Mouse (Mus musculus) limb, embryonic 13.5 days (tissue): ENCODE results near the gene Hoxd9. TPM values are rescaled to one million over a fixed set of nuclear protein-coding genes. Genes with fewer than 3 reads are reported as not detected.

Source experiments
- ATAC-seq: fragments of 200-750 bp; cut with Nextera tagmentation; 2 replicates; pipeline ENCODE4 v1.8.0; 2017; ENCODE audit warnings: low read depth, moderate number of reproducible peaks, moderate TSS enrichment; ENCODE audit not compliant: low FRiP score
- H3K27ac ChIP-seq: fragments of 300-500 bp; sonication (generic); 2 replicates; pipeline ENCODE4 v1.5.1; 2015; ENCODE audit warnings: inconsistent platforms, mild to moderate bottlenecking, moderate library complexity
- H3K27me3 ChIP-seq: fragments of 300-500 bp; sonication (generic); 2 replicates; pipeline ENCODE4 v1.6.1; 2015; ENCODE audit warnings: mild to moderate bottlenecking, inconsistent platforms
- H3K36me3 ChIP-seq: fragments of 300-500 bp; sonication (generic); 2 replicates; pipeline ENCODE4 v1.6.1; 2015; ENCODE audit warnings: inconsistent platforms, mild to moderate bottlenecking, moderate library complexity
- H3K4me1 ChIP-seq: fragments of 300-500 bp; sonication (generic); 2 replicates; pipeline ENCODE4 v1.6.1; 2015; ENCODE audit warnings: inconsistent platforms
- H3K4me2 ChIP-seq: fragments of 300-500 bp; sonication (generic); replicated peaks from 2 replicates; pipeline ENCODE4 v1.6.1; 2015; ENCODE audit warnings: inconsistent platforms, mild to moderate bottlenecking, moderate library complexity
- H3K4me3 ChIP-seq: fragments of 300-500 bp; sonication (generic); 2 replicates; pipeline ENCODE4 v1.5.1; 2015; ENCODE audit warnings: moderate library complexity, mild to moderate bottlenecking, inconsistent platforms
- H3K9ac ChIP-seq: fragments of 300-500 bp; sonication (generic); 2 replicates; pipeline ENCODE4 v1.6.1; 2015; ENCODE audit warnings: mild to moderate bottlenecking, inconsistent platforms
- H3K9me3 ChIP-seq: fragments of 300-500 bp; sonication (generic); 2 replicates; pipeline ENCODE4 v1.6.1; 2016; ENCODE audit warnings: inconsistent platforms
- WGBS: fragments of 180-500 bp; shearing (Covaris S2); methylation state at CpG from one replicate; pipeline ENCODE4 v1.1.7; 2015; 5-methylcytosine and 5-hydroxymethylcytosine counted together
- polyA plus RNA-seq: library from polyadenylated mRNA; unstranded; fragments of >200 nt; fragmentation: Nextera tagmentation; extraction: Ambion mirVana; gene quantifications from 2 replicates; pipeline ENCODE4 v1.2.1, GENCODE M21; 2015

The Hoxd9 gene
- polyA plus RNA-seq, 1 experiment from 2014 or later: 10.9 TPM

DNA sequence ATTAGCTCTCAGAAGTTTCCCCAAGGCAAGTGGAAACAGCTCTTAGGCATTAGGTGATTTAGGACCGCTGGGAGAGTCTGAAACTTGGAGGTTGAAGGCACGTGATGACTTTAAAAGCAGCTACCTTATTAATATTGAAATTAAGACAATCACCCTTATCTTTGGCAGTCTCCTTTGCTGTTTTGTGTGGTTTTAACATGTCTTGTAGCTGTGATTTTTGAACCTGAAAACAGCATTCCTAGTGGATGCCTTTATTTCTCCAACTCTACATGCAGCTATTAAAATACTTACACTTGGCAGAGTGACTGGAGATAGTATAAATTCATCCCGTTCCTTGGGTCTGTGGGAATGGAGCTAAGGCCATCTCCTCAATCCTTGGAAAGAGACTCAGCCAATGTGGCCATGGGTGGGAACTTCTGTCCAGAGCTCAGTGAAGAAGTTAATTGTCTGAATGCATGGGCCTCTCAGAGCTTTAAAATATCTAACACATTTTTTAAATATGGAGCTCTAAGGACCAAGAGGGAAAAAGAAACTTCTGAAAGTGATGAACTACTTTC, 26.8 kb upstream of the Hoxd9 start:
- 7% methylated on average over 3 of the region's 3 CpGs for WGBS
- Histone ChIP-seq H3K4me2 (peak overlapping the region; percentile 75), H3K36me3 (peaks cover 7% of the 10 kb centered on the region; the same call in 1 of the 2 replicates), H3K9ac (peak overlapping the region; percentile 97), H3K27me3 (peaks cover 55% of the 10 kb centered on the region), H3K4me3 (peak overlapping the region; percentile 79), H3K27ac (peak overlapping the region; percentile 61; the same call in 1 of the 2 replicates), H3K4me1 (peaks cover 28% of the 10 kb centered on the region), H3K9me3 (no peaks in the 10 kb centered on the region)
- no peak for ATAC-seq

DNA sequence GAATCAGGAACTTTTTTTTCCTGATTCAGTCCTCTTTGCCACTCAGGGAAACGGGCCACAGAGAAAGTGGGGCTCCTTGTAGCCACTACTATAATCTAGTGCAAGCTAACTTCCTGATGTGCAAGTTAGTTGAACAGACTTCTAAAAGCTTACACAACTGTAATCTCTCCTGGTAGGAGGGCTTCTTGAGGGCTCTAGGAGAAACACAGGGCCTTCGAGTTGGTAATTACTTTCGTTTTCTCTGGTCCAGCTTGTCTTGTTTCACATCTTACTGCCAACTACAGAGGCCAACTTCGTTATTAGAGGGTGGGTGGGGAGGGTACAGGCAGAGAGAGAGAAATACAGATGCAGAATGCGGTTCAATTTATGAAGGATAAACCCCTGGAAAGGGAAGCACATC, 25.7 kb upstream of the Hoxd9 start:
- peak overlapping the region; percentile 97 for H3K9ac ChIP-seq
- 15% methylated on average over 5 of the region's 5 CpGs for WGBS
- peak overlapping the region; percentile 75 for H3K4me2 ChIP-seq

DNA sequence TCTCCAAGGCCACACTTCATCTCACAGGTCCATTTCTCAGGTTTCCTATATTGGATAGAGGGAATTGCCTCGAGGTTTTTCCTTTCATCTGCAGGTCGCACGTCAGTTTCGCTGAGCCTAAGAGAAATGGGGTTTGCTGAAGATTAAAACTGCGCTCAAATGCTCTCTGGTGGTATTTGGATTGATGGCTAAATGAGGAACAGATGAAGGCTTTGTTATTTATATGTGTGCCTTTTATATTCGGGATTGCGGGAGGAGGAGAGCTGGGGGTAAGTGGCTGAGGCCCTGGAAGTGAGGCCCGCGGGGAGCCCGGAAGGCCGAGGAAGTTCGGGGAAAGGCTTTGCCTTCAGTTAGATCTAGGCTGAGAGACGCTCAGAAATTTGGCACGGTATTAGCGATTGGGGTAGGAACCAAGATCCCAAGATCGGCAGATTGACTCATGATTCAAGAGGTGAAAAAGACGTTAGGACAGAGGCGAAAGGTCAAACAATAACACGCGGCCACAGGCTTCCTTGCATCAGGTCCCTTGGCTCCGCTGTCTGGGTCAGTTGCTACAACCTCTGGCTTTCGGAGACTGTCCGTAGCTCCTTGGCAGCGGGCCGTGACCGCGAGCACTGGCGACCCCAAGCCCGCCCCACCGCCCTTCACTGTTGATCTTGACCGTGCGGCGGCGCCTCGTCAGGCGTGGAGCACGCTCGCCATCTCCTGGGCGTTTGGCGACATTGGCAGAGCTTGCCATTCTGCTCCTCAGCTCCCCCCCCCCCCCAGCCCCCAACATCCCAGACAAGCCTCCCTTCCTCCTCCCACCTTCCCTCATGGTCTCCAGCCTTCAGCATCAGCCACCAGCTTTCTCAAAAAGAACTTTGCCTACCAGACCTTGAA, 24.8 kb upstream of the Hoxd9 start:
- Histone ChIP-seq H3K4me3 (peak overlapping the region; percentile 79), H3K9me3 (no peaks in the 10 kb centered on the region), H3K4me2 (peak overlapping the region; percentile 75), H3K36me3 (peaks cover 7% of the 10 kb centered on the region; the same call in 1 of the 2 replicates), H3K27me3 (peaks cover 57% of the 10 kb centered on the region), H3K9ac (peak overlapping the region; percentile 99), H3K27ac (peak overlapping the region; percentile 97), H3K4me1 (peaks cover 28% of the 10 kb centered on the region)
- 2% methylated on average over 40 of the region's 40 CpGs for WGBS
- peak; percentile 32; the same call in 1 of the 2 replicates for ATAC-seq

More for the DNA sequence above, 25.7 kb upstream of the Hoxd9 start:
- H3K36me3 ChIP-seq: peaks cover 7% of the 10 kb centered on the region; the same call in 1 of the 2 replicates
- H3K9me3 ChIP-seq: no peaks in the 10 kb centered on the region
- H3K27me3 ChIP-seq: peaks cover 57% of the 10 kb centered on the region
- H3K4me1 ChIP-seq: peaks cover 28% of the 10 kb centered on the region
- peak overlapping the region; percentile 79 for H3K4me3 ChIP-seq
- H3K27ac ChIP-seq: peak overlapping the region; percentile 97
- ATAC-seq: no peak

DNA sequence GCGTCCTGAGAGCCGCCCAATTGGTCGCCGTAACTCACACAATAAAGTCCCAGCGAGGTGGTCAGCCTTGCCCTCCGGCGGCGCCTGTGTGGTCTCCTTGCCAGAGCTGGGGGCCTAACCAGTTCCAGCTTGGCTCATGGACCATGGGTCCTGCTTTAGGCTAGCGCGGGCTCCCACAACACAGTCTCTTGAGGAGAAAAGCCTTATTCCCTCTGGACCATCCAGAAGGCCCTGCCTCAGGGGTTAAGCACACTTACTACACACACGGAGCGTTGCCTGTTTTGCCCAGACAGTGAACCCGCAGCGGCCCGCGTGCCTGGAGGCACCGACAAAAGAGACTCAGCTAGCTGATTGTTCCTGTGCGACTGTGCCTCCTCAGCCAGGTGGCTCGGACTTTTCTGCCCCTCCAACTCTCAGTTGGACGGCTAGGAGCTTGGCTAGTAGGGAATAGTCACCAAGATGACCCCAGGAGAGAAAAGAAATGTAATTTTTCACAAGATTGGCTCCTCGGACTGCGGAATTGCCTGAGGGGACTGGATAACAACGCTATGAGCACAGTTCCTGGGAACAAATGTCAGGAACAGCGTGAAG, 23.6 kb upstream of the Hoxd9 start:
- H3K9me3 ChIP-seq: no peaks in the 10 kb centered on the region
- H3K36me3 ChIP-seq: peaks cover 7% of the 10 kb centered on the region; the same call in 1 of the 2 replicates
- 6% methylated on average over 24 of the region's 24 CpGs for WGBS
- peaks cover 29% of the 10 kb centered on the region for H3K4me1 ChIP-seq
- peak overlapping the region; percentile 97 for H3K27ac ChIP-seq
- ATAC-seq: 0 out of 2 replicates have a peak, but pooled peaks have one; percentile 10
- H3K27me3 ChIP-seq: peaks cover 57% of the 10 kb centered on the region
- peak overlapping the region; percentile 75 for H3K4me2 ChIP-seq
- H3K9ac ChIP-seq: peak overlapping the region; percentile 99
- peak overlapping the region; percentile 79 for H3K4me3 ChIP-seq

DNA sequence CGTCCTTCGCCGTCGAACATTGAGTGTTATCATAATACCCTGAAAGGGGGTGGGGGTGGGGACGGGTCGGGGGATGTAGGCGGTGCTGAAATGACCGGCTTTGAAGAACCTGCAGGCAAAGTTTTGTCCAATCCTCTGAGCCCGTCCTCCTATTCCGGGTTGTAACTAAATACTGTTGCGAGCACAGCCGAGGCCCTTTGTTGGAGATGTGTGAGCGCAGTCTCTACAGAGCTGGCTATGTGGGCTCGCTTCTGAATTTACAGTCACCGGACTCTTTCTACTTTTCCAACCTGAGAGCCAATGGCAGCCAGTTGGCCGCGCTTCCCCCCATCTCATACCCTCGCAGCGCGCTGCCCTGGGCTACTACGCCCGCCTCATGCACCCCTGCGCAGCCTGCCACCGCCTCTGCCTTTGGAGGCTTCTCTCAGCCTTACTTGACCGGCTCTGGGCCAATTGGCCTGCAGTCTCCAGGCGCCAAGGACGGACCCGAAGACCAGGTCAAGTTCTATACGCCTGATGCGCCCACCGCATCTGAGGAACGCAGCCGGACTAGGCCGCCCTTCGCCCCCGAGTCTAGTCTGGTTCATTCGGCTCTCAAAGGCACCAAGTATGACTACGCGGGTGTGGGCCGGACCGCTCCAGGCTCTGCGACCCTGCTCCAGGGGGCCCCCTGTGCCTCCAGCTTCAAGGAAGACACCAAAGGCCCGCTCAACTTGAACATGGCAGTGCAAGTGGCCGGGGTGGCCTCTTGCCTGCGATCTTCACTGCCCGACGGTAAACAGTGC, 22.5 kb upstream of the Hoxd9 start, which contains the start of gene Hoxd12:
Gene Hoxd12 (plus strand): TSS at position 133 of the 785 bp plus-strand sequence.
- peaks cover 32% of the 10 kb centered on the region for H3K4me1 ChIP-seq
- H3K4me2 ChIP-seq: peak within 1 kb of the TSS; percentile 75
- peak within 1 kb of the TSS; percentile 97 for H3K27ac ChIP-seq
- H3K9ac ChIP-seq: peak within 1 kb of the TSS; percentile 99
- H3K36me3 ChIP-seq: peaks cover 4% of the 10 kb centered on the region; the same call in 1 of the 2 replicates
- peak; percentile 74 for ATAC-seq
- peaks cover 58% of the 10 kb centered on the region for H3K27me3 ChIP-seq
- no peaks in the 10 kb centered on the region for H3K9me3 ChIP-seq
- WGBS: 2% methylated on average over 47 of the region's 47 CpGs
- peak within 1 kb of the TSS; percentile 79 for H3K4me3 ChIP-seq

DNA sequence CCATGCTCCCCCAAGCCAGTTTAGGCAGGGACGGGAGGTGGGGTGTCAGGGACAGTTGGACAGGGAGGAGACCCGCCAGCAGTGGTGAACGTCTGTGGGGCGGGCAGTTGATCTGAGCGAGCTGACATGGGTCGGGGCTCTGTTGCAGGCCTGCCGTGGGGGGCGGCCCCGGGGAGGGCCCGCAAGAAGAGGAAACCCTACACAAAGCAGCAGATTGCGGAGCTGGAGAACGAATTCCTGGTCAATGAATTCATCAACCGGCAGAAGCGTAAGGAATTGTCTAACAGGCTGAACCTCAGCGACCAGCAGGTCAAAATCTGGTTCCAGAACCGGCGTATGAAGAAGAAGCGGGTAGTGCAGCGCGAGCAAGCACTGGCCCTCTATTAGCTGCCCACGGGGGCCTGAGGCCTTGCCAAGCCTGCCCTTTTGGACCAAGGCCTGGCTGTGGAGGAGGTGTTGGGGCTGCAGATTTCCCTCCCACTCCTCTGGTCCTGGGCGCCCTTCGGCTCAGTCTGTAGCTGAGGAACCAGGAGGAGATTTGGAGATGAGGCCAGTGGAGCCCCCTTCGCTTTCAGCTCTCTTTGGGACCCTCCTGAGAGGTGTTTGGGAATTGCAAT, 21.8 kb upstream of the Hoxd9 start:
- peak overlapping the region; percentile 79 for H3K4me3 ChIP-seq
- H3K36me3 ChIP-seq: peaks cover under 1% of the 10 kb centered on the region; the same call in 1 of the 2 replicates
- H3K9ac ChIP-seq: peak overlapping the region; percentile 99
- H3K9me3 ChIP-seq: no peaks in the 10 kb centered on the region
- peaks cover 32% of the 10 kb centered on the region for H3K4me1 ChIP-seq
- peaks cover 61% of the 10 kb centered on the region for H3K27me3 ChIP-seq
- 10% methylated on average over 24 of the region's 24 CpGs for WGBS
- ATAC-seq: no peak
- peak overlapping the region; percentile 75 for H3K4me2 ChIP-seq
- peak overlapping the region; percentile 97 for H3K27ac ChIP-seq

DNA sequence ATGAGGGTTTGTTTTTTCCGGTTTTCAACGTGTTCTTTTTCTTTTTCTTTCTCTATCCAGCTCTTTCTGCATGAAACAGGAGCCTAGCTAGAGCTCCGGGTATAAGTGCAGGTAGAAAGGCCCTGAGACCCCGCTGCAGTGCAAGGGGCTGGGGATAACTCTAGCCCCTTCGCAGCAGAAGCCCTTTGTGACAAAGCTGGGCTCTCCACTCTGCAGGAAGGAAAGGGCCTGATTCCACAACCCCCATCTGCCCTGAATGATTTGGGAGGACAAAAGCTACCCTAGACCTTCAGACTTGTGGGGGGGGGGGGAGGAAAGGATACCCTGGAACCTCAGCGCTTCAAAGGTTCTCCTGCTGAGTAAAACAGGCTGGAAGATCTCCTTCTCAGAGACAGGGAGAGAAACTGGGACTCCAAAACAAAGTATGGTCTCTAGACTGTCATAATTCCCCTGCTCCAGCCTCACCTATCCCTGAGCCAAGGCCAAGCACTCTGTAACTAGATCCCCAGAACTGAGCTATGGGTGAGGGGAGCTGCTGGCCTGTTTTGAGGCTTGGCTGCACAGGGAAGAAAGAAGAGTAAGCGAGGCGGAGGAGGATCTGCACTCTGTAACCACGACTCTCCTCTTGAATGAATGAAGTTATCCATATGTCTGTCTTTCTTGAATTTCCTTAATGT, 21.0 kb upstream of the Hoxd9 start:
- WGBS: 14% methylated on average over 9 of the region's 9 CpGs
- no peaks in the 10 kb centered on the region for H3K9me3 ChIP-seq
- H3K27me3 ChIP-seq: peaks cover 65% of the 10 kb centered on the region
- peak overlapping the region; percentile 75 for H3K4me2 ChIP-seq
- H3K27ac ChIP-seq: peak overlapping the region; percentile 97
- no peak for ATAC-seq
- peak overlapping the region; percentile 99 for H3K9ac ChIP-seq
- H3K4me3 ChIP-seq: peak overlapping the region; percentile 79
- H3K4me1 ChIP-seq: peaks cover 32% of the 10 kb centered on the region
- H3K36me3 ChIP-seq: no peaks in the 10 kb centered on the region

DNA sequence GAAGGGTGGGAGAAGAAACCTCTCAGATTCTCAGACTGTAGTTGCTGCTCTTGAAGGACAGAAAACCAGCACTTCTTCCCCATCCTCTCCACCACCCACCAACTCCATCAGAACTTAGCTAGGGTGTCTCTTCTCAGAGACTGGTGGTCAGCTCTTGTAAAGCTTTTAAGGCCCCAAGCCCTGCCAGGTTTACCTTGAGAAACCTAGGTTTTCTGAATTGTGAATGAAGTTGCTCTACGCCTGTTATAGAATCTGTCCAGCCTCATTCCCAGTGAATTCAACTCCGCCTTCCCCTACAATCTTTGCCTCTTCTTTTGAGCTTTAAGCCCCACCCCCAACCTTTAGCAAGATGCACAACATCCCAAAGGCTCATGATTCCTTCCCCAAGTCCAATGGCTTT, 20.4 kb upstream of the Hoxd9 start:
- H3K4me2 ChIP-seq: peak overlapping the region; percentile 75
- no peaks in the 10 kb centered on the region for H3K9me3 ChIP-seq
- H3K9ac ChIP-seq: peak overlapping the region; percentile 99
- H3K4me3 ChIP-seq: peak overlapping the region; percentile 79
- H3K4me1 ChIP-seq: peaks cover 32% of the 10 kb centered on the region
- no peak for ATAC-seq
- peaks cover 66% of the 10 kb centered on the region for H3K27me3 ChIP-seq
- H3K27ac ChIP-seq: peak overlapping the region; percentile 97
- 29% methylated on average over 2 of the region's 2 CpGs for WGBS
- H3K36me3 ChIP-seq: no peaks in the 10 kb centered on the region

DNA sequence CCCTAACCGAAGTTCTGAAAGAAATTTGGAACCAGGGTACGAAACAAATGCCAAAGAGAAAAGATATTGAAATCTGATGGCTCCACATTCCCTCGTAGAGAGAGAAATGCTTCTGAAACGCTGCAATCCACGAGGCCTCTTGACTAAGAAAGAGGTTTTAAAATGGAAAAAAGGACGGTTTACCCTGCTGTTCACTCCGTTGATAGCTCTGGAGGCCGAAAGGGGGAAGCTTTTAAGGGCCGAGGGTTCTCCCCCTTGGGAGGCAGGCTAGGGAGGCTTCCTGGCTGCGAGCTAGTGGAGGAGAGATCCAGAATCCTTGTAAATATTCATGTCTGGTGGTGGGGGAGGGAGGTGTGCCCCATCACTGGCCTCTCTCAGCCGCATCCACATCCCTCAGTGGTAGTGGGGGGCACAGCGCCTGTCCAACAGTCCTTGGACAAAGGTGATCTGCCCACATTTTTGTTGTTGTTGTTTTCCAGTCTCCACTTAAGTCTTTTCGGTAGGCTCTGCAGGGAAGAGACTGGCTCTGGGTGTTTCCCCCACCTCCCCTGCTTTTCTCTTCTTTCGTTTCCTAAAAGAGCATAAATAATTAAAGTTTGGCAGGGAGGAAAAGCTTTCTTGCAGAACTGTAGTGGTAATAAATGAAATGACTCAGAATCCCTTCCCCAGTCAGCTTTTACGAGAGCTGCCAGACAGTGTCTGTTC, 18.5 kb upstream of the Hoxd9 start, which contains the start of gene Hoxd11:
Gene Hoxd11 (plus strand): TSS at position 667 of the 705 bp plus-strand sequence.
- peak within 1 kb of the TSS; percentile 99 for H3K9ac ChIP-seq
- H3K9me3 ChIP-seq: no peaks in the 10 kb centered on the region
- no peaks in the 10 kb centered on the region for H3K36me3 ChIP-seq
- no peak for ATAC-seq
- 4% methylated on average over 15 of the region's 15 CpGs for WGBS
- H3K4me3 ChIP-seq: peak within 1 kb of the TSS; percentile 79
- peak within 1 kb of the TSS; percentile 98 for H3K27ac ChIP-seq
- H3K4me2 ChIP-seq: peak within 1 kb of the TSS; percentile 75
- peaks cover 18% of the 10 kb centered on the region for H3K4me1 ChIP-seq
- peaks cover 73% of the 10 kb centered on the region for H3K27me3 ChIP-seq

DNA sequence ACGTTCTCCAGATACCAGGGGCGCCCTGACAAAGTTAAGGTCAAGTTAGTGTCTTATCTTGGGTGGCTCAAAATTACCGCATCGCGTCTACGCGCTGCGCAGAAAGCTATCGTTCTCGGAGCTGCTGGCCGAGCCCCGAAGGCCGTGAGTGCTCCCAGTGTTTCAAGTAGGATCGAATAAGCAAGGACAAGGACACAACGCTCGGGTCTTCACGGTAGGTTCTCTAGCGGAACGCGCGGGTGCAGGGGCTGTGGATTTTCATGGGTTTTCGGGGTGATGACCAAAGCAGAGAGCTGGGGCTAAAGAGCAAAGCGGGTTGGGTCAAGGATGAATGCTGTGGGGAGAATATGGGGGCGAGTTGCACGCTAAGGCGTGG, 17.9 kb upstream of the Hoxd9 start:
- H3K4me3 ChIP-seq: peak overlapping the region; percentile 79
- peaks cover 73% of the 10 kb centered on the region for H3K27me3 ChIP-seq
- WGBS: under 1% methylated on average over 26 of the region's 26 CpGs
- peak overlapping the region; percentile 75 for H3K4me2 ChIP-seq
- no peak for ATAC-seq
- H3K27ac ChIP-seq: peak overlapping the region; percentile 98
- H3K36me3 ChIP-seq: 0 out of 2 replicates have a peak, but pooled peaks cover 5% of the 10 kb centered on the region
- peaks cover 12% of the 10 kb centered on the region; the same call in 1 of the 2 replicates for H3K4me1 ChIP-seq
- H3K9ac ChIP-seq: peak overlapping the region; percentile 99
- no peaks in the 10 kb centered on the region for H3K9me3 ChIP-seq
